Mouse (Mus musculus): ENCODE measurements around the gene Glyctk.

DNA sequence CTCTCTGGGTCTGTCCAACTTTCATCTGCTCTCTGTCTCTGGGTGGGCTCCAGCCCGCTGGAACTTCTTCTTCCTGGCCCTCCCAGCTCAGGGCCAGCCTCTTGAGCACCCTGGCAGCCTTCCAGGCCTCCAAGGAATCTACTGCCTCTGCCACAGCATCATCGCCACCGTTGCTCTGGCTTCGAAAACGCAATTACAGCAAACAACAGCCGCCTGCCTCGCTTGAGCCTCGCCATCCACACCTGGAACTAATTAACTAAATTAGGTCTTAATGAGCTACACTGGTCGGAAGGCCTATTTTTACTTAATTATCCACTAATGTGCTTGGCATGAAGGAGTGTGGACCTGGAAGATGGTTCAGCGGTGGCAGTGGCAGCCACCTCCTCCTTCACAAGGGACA is 18.2 kb downstream of the Glyctk start:
- no peak for TF ChIP-seq CTCF (IDR thresholded peaks at IDR 0.05; ENCODE audit: low read depth)
- TF ChIP-seq EP300 (IDR thresholded peaks at IDR 0.05; ENCODE audit: low read depth) = no peak
